Mouse (Mus musculus) kidney, postnatal 0 days (tissue): ENCODE results near the gene Gm43552. TPM values are rescaled to one million over a fixed set of nuclear protein-coding genes. Genes with fewer than 3 reads are reported as not detected.
A peak's percentile ranks its signal among the peaks of the same experiment; 100 is the strongest.

ENCODE experiments used
- ATAC-seq: fragments of 200-750 bp; cut with Nextera tagmentation; replicated peaks from 2 replicates; pipeline ENCODE4 v1.8.0; 2017; ENCODE audit warnings: low read depth, moderate number of reproducible peaks, moderate TSS enrichment, moderate library complexity; ENCODE audit not compliant: low FRiP score
- DNase-seq: peaks from one replicate; pipeline ENCODE4 v3.0.0-alpha.2; 2016; ENCODE audit warnings: low spot score
- H3K27ac ChIP-seq: fragments of 300-500 bp; sonication (generic); 2 replicates; pipeline ENCODE4 v1.5.1; 2014; ENCODE audit warnings: mild to moderate bottlenecking
- H3K27me3 ChIP-seq: fragments of 300-500 bp; sonication (generic); 2 replicates; pipeline ENCODE4 v1.6.1; 2014; ENCODE audit warnings: low read length, mixed read lengths; ENCODE audit not compliant: insufficient read depth
- H3K36me3 ChIP-seq: fragments of 300-500 bp; sonication (generic); 2 replicates; pipeline ENCODE4 v1.6.1; 2014; ENCODE audit warnings: low read length, mixed read lengths; ENCODE audit not compliant: insufficient read depth
- H3K4me1 ChIP-seq: fragments of 300-500 bp; sonication (generic); replicated peaks from 2 replicates; pipeline ENCODE4 v1.6.1; 2014; ENCODE audit warnings: antibody characterized with exemption, low read length, mixed read lengths; ENCODE audit not compliant: insufficient read depth
- H3K4me2 ChIP-seq: fragments of 300-500 bp; sonication (generic); 2 replicates; pipeline ENCODE4 v1.6.1; 2014; ENCODE audit warnings: mild to moderate bottlenecking, low read length, moderate library complexity, mixed read lengths
- H3K4me3 ChIP-seq: fragments of 300-500 bp; sonication (generic); replicated peaks from 2 replicates; pipeline ENCODE4 v1.5.1; 2014; ENCODE audit warnings: low read depth, low read length
- H3K9ac ChIP-seq: fragments of 300-500 bp; sonication (generic); 2 replicates; pipeline ENCODE4 v1.6.1; 2014; ENCODE audit warnings: low read depth, low read length
- H3K9me3 ChIP-seq: fragments of 300-500 bp; sonication (generic); replicated peaks from 2 replicates; pipeline ENCODE4 v1.6.1; 2016; ENCODE audit warnings: low read length, inconsistent platforms, mixed read lengths
- CTCF ChIP-seq: IDR thresholded peaks from 2 replicates; pipeline ENCODE4 v1.5.1; 2016; ENCODE audit warnings: antibody characterized with exemption, low read depth, mild to moderate bottlenecking, moderate library complexity
- WGBS: fragments of 180-500 bp; shearing (Covaris S2); extraction: QIAGEN DNeasy Blood & Tissue Kit; methylation state at CpG from one replicate; pipeline ENCODE4 v1.1.7; 2014; 5-methylcytosine and 5-hydroxymethylcytosine counted together
- polyA plus RNA-seq: library from polyadenylated mRNA; unstranded; fragments of >200 nt; fragmentation: Nextera tagmentation; extraction: Ambion mirVana; gene quantifications from 2 replicates; pipeline ENCODE4 v1.2.1, GENCODE M21; 2015

Gene Gm43552
- polyA plus RNA-seq, 1 experiment from 2014 or later = 0.96 TPM

DNA sequence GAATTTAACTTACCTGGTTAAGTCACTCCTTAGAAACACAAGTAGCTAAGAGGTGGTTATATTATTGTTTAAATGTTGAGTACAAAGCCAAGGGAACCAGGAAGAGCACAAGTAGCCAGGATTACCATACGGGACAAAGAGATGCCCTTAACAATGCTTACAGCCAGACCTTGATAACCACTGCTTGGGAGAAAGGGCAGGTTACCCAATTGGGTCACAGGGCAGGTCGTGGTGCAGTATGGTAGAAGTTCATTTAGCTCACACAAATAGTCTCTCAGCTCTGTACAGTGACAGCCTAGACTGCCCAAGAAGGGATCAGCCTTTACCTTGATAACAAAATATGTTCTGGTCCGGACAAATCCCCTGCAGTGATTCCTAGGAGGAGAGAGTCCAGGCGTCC, 43.7 kb downstream of the Gm43552 start:
- DNase-seq (no peak), ATAC-seq (no peak)
- 84% methylated on average over 4 of the region's 4 CpGs for WGBS
- Histone ChIP-seq H3K9me3 (no peaks in the 10 kb centered on the region), H3K9ac (no peak overlapping the region), H3K27me3 (no peaks in the 10 kb centered on the region), H3K27ac (no peak overlapping the region), H3K4me2 (no peak overlapping the region), H3K4me3 (no peak overlapping the region), H3K36me3 (0 out of 2 replicates have a peak, but pooled peaks cover 11% of the 10 kb centered on the region), H3K4me1 (no peaks in the 10 kb centered on the region)
- no peak for TF ChIP-seq CTCF

DNA sequence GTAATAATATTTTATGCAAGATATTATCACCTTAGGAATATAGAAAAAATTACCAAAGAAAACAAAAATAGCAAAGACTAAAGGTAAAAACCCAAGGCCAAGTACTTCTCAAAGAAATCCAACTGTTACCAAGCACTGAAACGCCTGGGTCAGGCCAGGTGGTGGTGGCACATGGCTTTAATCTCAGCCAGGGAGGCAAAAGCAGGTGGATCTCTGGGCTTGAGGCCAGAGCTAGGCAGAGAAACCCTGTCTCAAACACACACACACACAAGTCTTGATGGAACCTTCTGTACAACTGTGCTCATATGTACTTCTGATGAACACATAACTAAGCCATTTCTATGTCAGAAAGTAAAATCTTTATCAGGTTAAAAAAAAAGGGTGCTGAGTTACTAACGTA, 44.8 kb downstream of the Gm43552 start:
- Histone ChIP-seq H3K27me3 (no peaks in the 10 kb centered on the region), H3K36me3 (0 out of 2 replicates have a peak, but pooled peaks cover 11% of the 10 kb centered on the region), H3K4me2 (no peak overlapping the region), H3K4me3 (no peak overlapping the region), H3K4me1 (no peaks in the 10 kb centered on the region), H3K27ac (no peak overlapping the region), H3K9me3 (no peaks in the 10 kb centered on the region), H3K9ac (no peak overlapping the region)
- DNase-seq (no peak), ATAC-seq (no peak)
- TF ChIP-seq CTCF = no peak
- WGBS = 83% methylated on average over 2 of the region's 2 CpGs

DNA sequence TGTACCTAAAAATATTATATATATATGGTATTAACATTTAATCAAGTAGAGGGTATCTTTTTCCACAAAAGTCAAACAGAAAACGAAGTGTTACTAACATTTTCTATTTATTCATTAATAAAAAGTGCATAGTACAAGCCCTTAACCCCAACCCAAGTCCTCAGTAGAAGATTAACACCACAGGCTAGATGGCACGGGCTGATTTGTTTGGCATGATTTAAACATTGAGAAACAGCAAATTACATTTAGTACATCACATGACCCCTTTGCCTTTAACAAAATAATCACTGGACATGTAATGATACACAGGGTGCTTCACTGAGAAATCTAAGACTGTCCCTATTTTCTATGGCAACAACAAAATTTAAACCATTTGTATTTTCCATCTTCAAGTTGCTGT, 45.9 kb downstream of the Gm43552 start:
- DNase-seq = no peak
- H3K4me2 ChIP-seq = no peak overlapping the region
- no peak for TF ChIP-seq CTCF
- no peak overlapping the region for H3K4me3 ChIP-seq
- H3K27me3 ChIP-seq = no peaks in the 10 kb centered on the region
- WGBS = 58% methylated on average over 2 of the region's 2 CpGs
- H3K9ac ChIP-seq = no peak overlapping the region
- ATAC-seq = no peak
- 0 out of 2 replicates have a peak, but pooled peaks cover 11% of the 10 kb centered on the region for H3K36me3 ChIP-seq
- no peaks in the 10 kb centered on the region for H3K9me3 ChIP-seq
- no peaks in the 10 kb centered on the region for H3K4me1 ChIP-seq
- H3K27ac ChIP-seq = no peak overlapping the region

DNA sequence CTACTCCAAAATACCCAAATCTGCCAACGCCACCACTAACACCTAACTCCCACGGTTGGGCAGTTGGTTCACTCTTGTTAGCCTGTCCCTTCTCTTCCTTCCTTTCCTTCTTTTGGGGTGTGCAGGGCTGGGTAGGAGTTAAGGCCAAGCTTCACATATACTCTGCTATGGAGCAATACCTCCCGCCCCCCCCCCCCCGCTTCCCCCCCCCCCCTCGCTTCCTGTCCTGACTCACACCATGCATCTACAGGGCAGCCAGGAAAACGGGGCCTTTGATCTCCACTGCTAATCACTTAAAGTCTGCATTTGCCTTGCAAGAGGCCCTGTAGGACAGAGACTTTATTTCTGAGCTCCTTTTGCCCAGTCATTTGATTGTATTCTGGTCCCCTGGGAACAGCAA, 47.7 kb downstream of the Gm43552 start:
- no peak for TF ChIP-seq CTCF
- no peak for DNase-seq
- H3K9me3 ChIP-seq = no peaks in the 10 kb centered on the region
- H3K4me3 ChIP-seq = no peak overlapping the region
- no peak overlapping the region for H3K27ac ChIP-seq
- 39% methylated on average over 3 of the region's 6 CpGs for WGBS
- 0 out of 2 replicates have a peak, but pooled peaks cover 4% of the 10 kb centered on the region for H3K36me3 ChIP-seq
- no peaks in the 10 kb centered on the region for H3K4me1 ChIP-seq
- H3K27me3 ChIP-seq = no peaks in the 10 kb centered on the region
- H3K4me2 ChIP-seq = no peak overlapping the region
- 0 out of 2 replicates have a peak, but pooled peaks have one; percentile 10 for ATAC-seq
- H3K9ac ChIP-seq = no peak overlapping the region

DNA sequence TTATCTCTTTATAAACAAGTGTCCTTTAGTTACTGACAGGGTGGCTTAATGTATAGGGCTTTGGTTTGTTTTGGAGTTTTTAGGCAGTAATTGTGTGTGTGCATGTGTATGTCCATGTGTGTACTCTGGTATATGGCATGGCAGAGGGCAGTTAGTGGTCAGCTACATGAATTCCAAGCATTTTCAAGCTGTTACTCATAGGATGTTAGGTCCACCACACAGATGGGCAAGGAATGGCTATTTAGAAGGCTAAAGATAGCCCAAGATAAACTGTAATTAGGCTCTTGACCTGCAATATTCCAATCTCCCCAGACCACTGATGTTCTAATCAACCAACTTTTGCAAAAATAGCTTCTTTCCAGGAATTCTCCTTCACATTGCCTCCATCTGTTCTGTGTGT, 54.6 kb downstream of the Gm43552 start:
- Histone ChIP-seq H3K36me3 (no peaks in the 10 kb centered on the region), H3K27me3 (no peaks in the 10 kb centered on the region), H3K9me3 (no peaks in the 10 kb centered on the region), H3K4me1 (no peaks in the 10 kb centered on the region), H3K4me2 (no peak overlapping the region), H3K27ac (no peak overlapping the region), H3K9ac (no peak overlapping the region), H3K4me3 (no peak overlapping the region)
- no peak for DNase-seq
- TF ChIP-seq CTCF = no peak
- no peak for ATAC-seq

DNA sequence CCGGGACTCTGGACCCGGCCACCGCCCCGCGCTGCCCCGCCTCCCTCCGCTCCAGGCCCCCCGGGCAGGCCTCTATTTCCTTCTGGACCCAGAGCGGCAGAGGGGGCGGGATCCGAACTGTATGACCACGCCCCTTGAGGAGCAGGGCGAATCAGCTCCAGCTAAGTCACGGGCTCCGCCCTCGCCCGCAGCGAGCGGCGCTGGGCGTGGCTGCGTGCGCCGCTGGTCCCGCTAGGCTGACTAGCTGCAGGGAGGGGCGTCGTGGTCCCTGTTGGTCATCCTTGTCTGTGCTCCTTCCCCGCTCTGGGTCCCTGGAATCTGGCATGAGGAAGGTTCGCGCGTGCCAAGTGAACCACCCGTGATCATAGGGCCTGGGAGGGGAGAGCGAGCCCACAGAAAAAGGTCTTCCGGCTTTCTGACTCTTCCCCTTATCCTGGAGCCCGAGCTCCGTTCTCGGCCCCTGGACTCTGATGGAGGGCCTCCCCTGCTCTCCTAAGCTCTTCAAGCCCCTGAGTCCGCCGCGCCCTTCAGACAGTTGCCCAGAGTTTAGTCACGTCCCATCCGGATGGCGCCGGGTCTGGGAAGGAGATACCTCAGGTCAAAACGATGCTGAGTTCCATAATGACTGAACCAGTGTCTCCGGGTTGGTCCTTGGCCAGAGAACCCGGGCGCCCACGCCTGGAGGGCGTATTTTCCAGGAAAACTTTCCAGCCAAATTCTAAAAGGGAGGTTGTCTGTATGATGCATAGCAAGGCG, 56.6 kb downstream of the Gm43552 start, which contains the start of gene Ugdh:
TSS of gene Ugdh (minus strand) at position 144 of the 756 bp plus-strand sequence.
- peak within 1 kb of the TSS; percentile 77 for H3K4me3 ChIP-seq
- H3K9ac ChIP-seq = peak within 1 kb of the TSS; percentile 78
- peak within 1 kb of the TSS; percentile 68 for H3K4me2 ChIP-seq
- H3K9me3 ChIP-seq = no peaks in the 10 kb centered on the region
- DNase-seq (peak; percentile 99), ATAC-seq (peak; percentile 98)
- H3K27ac ChIP-seq = peak within 1 kb of the TSS; percentile 94
- H3K4me1 ChIP-seq = no peaks in the 10 kb centered on the region
- peak; percentile 9; the same call in 1 of the 2 replicates for TF ChIP-seq CTCF
- WGBS = under 1% methylated on average over 51 of the region's 51 CpGs
- H3K27me3 ChIP-seq = no peaks in the 10 kb centered on the region
- H3K36me3 ChIP-seq = no peaks in the 10 kb centered on the region
